Mouse (Mus musculus) forebrain, embryonic 14.5 days (tissue): ENCODE results near the gene Ccl27a. TPM values are rescaled to one million over a fixed set of nuclear protein-coding genes. Genes with fewer than 3 reads are reported as not detected.

ENCODE experiments used
- ATAC-seq: fragments of 200-750 bp; cut with Nextera tagmentation; 2 replicates; pipeline ENCODE4 v1.8.0; 2017; ENCODE audit warnings: mild to moderate bottlenecking, moderate library complexity
- DNase-seq: peaks from one replicate; pipeline ENCODE4 v3.0.0-alpha.2; 2015; ENCODE audit warnings: low spot score
- H3K27ac ChIP-seq: fragments of 300-500 bp; sonication (generic); 2 replicates; pipeline ENCODE4 v1.5.1; 2014; ENCODE audit warnings: low read depth, mild to moderate bottlenecking, control low read depth, low read length, moderate library complexity
- H3K27me3 ChIP-seq: fragments of 300-500 bp; sonication (generic); replicated peaks from 2 replicates; pipeline ENCODE4 v1.6.1; 2014; ENCODE audit warnings: low read length, control low read depth, mixed read lengths; ENCODE audit not compliant: control insufficient read depth, insufficient read depth
- H3K36me3 ChIP-seq: fragments of 300-500 bp; sonication (generic); 2 replicates; pipeline ENCODE4 v1.6.1; 2014; ENCODE audit warnings: low read length, control low read depth; ENCODE audit not compliant: control insufficient read depth, insufficient read depth
- H3K4me1 ChIP-seq: fragments of 300-500 bp; sonication (generic); 2 replicates; pipeline ENCODE4 v1.6.1; 2014; ENCODE audit warnings: antibody characterized with exemption, low read length, control low read depth; ENCODE audit not compliant: control insufficient read depth, insufficient read depth
- H3K4me2 ChIP-seq: fragments of 300-500 bp; sonication (generic); 2 replicates; pipeline ENCODE4 v1.6.1; 2014; ENCODE audit warnings: mild to moderate bottlenecking, control low read depth, low read length
- H3K4me3 ChIP-seq: fragments of 300-500 bp; sonication (generic); 2 replicates; pipeline ENCODE4 v1.5.1; 2014; ENCODE audit warnings: low read depth, low read length, control low read depth
- H3K9ac ChIP-seq: fragments of 300-500 bp; sonication (generic); 2 replicates; pipeline ENCODE4 v1.6.1; 2014; ENCODE audit warnings: mild to moderate bottlenecking, low read length, control low read depth, moderate library complexity
- H3K9me3 ChIP-seq: fragments of 300-500 bp; sonication (generic); replicated peaks from 2 replicates; pipeline ENCODE4 v1.6.1; 2016; ENCODE audit warnings: low read length, control low read depth, mixed read lengths; ENCODE audit not compliant: control insufficient read depth
- WGBS: fragments of 180-500 bp; shearing (Covaris S2); extraction: QIAGEN DNeasy Blood & Tissue Kit; methylation state at CpG from one replicate; pipeline ENCODE4 v1.1.7; 2014; 5-methylcytosine and 5-hydroxymethylcytosine counted together
- polyA plus RNA-seq: library from polyadenylated mRNA; unstranded; fragments of >200 nt; fragmentation: Nextera tagmentation; extraction: Ambion mirVana; gene quantifications from 2 replicates; pipeline ENCODE4 v1.2.1, GENCODE M21; 2014

Ccl27a gene
- polyA plus RNA-seq, 1 experiment from 2014 or later = 200 TPM

GRCm38 (mm10) chr4:41741158-41741560 lies 32.9 kb downstream of the Ccl27a start:
- under 1% methylated on average over 27 of the region's 27 CpGs for WGBS
- H3K9ac ChIP-seq = peak overlapping the region; percentile 70
- peak; percentile 96 for ATAC-seq
- peaks cover 8% of the 10 kb centered on the region for H3K4me1 ChIP-seq
- no peaks in the 10 kb centered on the region for H3K27me3 ChIP-seq
- peak overlapping the region; percentile 40 for H3K27ac ChIP-seq
- peak; percentile 97 for DNase-seq
- peaks cover 14% of the 10 kb centered on the region for H3K36me3 ChIP-seq
- H3K4me3 ChIP-seq = peak overlapping the region; percentile 54
- peak overlapping the region; percentile 78 for H3K4me2 ChIP-seq
- H3K9me3 ChIP-seq = no peaks in the 10 kb centered on the region

GRCm38 (mm10) chr4:41740380-41741157 lies 33.5 kb downstream of the Ccl27a start:
- under 1% methylated on average over 48 of the region's 48 CpGs for WGBS
- Histone ChIP-seq H3K9ac (peak overlapping the region; percentile 70), H3K9me3 (no peaks in the 10 kb centered on the region), H3K27me3 (no peaks in the 10 kb centered on the region), H3K4me3 (peak overlapping the region; percentile 54), H3K4me2 (peak overlapping the region; percentile 78), H3K4me1 (peaks cover 8% of the 10 kb centered on the region), H3K27ac (peak overlapping the region; percentile 40), H3K36me3 (peaks cover 14% of the 10 kb centered on the region)
- ATAC-seq = peak; percentile 81
- peak; percentile 63 for DNase-seq

GRCm38 (mm10) chr4:41739260-41739659 lies 34.8 kb downstream of the Ccl27a start:
- no peak for DNase-seq
- H3K9ac ChIP-seq = no peak overlapping the region
- ATAC-seq = no peak

GRCm38 (mm10) chr4:41738256-41738603 lies 35.8 kb downstream of the Ccl27a start:
- Histone ChIP-seq H3K4me1 (peaks cover 8% of the 10 kb centered on the region), H3K4me2 (no peak overlapping the region), H3K9me3 (no peaks in the 10 kb centered on the region), H3K36me3 (peaks cover 14% of the 10 kb centered on the region), H3K27me3 (0 out of 2 replicates have a peak, but pooled peaks cover 2% of the 10 kb centered on the region), H3K9ac (no peak overlapping the region), H3K4me3 (no peak overlapping the region), H3K27ac (no peak overlapping the region)
- no peak for DNase-seq
- 63% methylated on average over 1 of the region's 1 CpGs for WGBS
- ATAC-seq = no peak

More at GRCm38 (mm10) chr4:41739260-41739659, 34.8 kb downstream of the Ccl27a start:
- no peak overlapping the region for H3K4me3 ChIP-seq
- H3K9me3 ChIP-seq = no peaks in the 10 kb centered on the region
- H3K27me3 ChIP-seq = no peaks in the 10 kb centered on the region
- no peak overlapping the region for H3K27ac ChIP-seq
- H3K36me3 ChIP-seq = peaks cover 14% of the 10 kb centered on the region
- 92% methylated on average over 13 of the region's 13 CpGs for WGBS
- H3K4me1 ChIP-seq = peaks cover 8% of the 10 kb centered on the region
- H3K4me2 ChIP-seq = 0 out of 2 replicates have a peak overlapping the region, but pooled peaks have one; percentile 78

DNA sequence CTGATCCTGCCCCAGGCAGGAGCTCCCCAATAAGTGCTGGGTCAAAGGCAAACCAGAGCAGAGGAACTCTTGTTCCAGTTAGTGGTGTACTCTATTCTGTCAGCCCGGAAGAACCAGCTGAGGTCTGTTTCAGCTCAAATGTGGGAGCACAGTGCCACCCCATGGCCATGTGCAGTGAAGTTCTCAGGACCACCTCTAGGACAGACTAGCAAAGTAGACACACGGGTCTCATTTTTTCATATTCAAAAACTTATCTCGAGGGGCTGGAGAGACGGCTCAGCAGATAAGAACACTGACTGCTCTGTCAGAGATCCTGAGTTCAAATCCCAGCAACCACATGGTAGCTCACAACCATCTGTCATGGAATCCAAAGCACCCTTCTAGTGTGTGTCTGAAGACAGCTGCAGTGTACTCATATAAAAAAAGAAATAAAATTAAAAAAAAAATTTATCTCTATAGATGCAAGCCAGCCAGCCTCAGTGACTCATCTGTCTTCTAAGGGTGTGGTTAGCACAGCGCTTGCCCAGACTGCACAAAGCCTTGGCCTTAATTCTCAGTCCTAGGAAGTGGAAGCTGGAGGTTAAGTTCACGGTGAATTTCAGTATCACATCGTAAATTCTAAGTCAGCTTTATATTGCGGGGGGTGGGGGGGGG lies 36.3 kb downstream of the Ccl27a start:
- peak; percentile 85 for DNase-seq
- Histone ChIP-seq H3K4me2 (no peak overlapping the region), H3K4me1 (peaks cover 8% of the 10 kb centered on the region), H3K36me3 (peaks cover 14% of the 10 kb centered on the region), H3K9me3 (no peaks in the 10 kb centered on the region), H3K9ac (no peak overlapping the region), H3K4me3 (no peak overlapping the region), H3K27me3 (0 out of 2 replicates have a peak, but pooled peaks cover 7% of the 10 kb centered on the region), H3K27ac (no peak overlapping the region)
- peak; percentile 49; the same call in 1 of the 2 replicates for ATAC-seq
- 47% methylated on average over 8 of the region's 8 CpGs for WGBS

GRCm38 (mm10) chr4:41731052-41731765 lies 42.8 kb downstream of the Ccl27a start, which contains the start of gene Arid3c:
Arid3c (minus strand) TSS chr4:41731142.
- peaks cover 49% of the 10 kb centered on the region for H3K27me3 ChIP-seq
- no peak for ATAC-seq

GRCm38 (mm10) chr4:41726826-41727621 lies 47.0 kb downstream of the Ccl27a start:
- Histone ChIP-seq H3K4me3 (no peak overlapping the region), H3K4me1 (peaks cover 24% of the 10 kb centered on the region), H3K27ac (peak overlapping the region; percentile 49; the same call in 1 of the 2 replicates), H3K9ac (peak overlapping the region; percentile 26; the same call in 1 of the 2 replicates), H3K4me2 (peak overlapping the region; percentile 34), H3K9me3 (no peaks in the 10 kb centered on the region), H3K27me3 (peaks cover 52% of the 10 kb centered on the region), H3K36me3 (no peaks in the 10 kb centered on the region)
- DNase-seq = peak; percentile 65
- ATAC-seq = peak; percentile 38; the same call in 1 of the 2 replicates
- WGBS = 2% methylated on average over 20 of the region's 20 CpGs

More at GRCm38 (mm10) chr4:41731052-41731765, 42.8 kb downstream of the Ccl27a start, which contains the start of gene Arid3c:
- peak; percentile 33 for DNase-seq
- no peaks in the 10 kb centered on the region for H3K9me3 ChIP-seq
- H3K4me1 ChIP-seq = peaks cover 13% of the 10 kb centered on the region; the same call in 1 of the 2 replicates
- H3K4me2 ChIP-seq = peak within 1 kb of the TSS; percentile 63
- peak within 1 kb of the TSS; percentile 31 for H3K4me3 ChIP-seq
- H3K27ac ChIP-seq = no peak within 1 kb of the TSS
- peak within 1 kb of the TSS; percentile 21; the same call in 1 of the 2 replicates for H3K9ac ChIP-seq
- no peaks in the 10 kb centered on the region for H3K36me3 ChIP-seq
- 2% methylated on average over 50 of the region's 50 CpGs for WGBS

DNA sequence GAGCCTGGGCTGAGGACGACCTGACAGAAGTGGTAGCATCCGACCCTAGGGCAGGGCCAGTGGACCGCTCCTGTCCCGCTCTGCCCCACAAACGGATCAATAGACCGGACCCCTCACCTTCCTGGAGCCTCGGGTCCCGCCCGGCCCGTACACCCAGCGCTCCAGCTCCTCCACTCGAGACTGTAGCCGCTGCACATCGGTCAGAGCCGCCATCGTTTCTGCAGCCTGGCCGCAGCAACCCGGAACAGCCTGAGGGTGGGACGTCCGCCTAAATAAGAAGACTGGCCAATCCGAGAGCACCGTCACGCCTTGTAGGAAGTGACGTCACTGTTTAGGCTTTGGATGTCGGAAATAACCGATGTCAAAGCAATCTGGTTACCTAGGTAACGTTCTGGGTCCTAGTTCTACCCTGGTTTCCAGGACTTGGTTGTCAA lies 51.1 kb downstream of the Ccl27a start, which contains the start of gene Dctn3:
Gene Dctn3, minus strand, starts transcription at position 253 of the 434 bp plus-strand sequence.
- ATAC-seq = peak; percentile 96
- H3K9me3 ChIP-seq = no peaks in the 10 kb centered on the region
- H3K27me3 ChIP-seq = peaks cover 15% of the 10 kb centered on the region
- H3K36me3 ChIP-seq = peaks cover 23% of the 10 kb centered on the region
- peak within 1 kb of the TSS; percentile 93 for H3K4me3 ChIP-seq
- under 1% methylated on average over 27 of the region's 27 CpGs for WGBS
- peak within 1 kb of the TSS; percentile 86 for H3K4me2 ChIP-seq
- H3K4me1 ChIP-seq = peaks cover 27% of the 10 kb centered on the region
- DNase-seq = peak; percentile 100
- no peak within 1 kb of the TSS for H3K27ac ChIP-seq
- peak within 1 kb of the TSS; percentile 91 for H3K9ac ChIP-seq
